Mouse (Mus musculus) urinary bladder, adult 2 months (tissue): Measurements from ENCODE around the gene Slc2a3. TPM values are rescaled to one million over a fixed set of nuclear protein-coding genes. Genes with fewer than 3 reads are reported as not detected.
"Not testable (repeated sequence)": the region's sequence is repeated elsewhere in the genome, so short reads cannot be mapped to it uniquely, and the experiment has no call there.

Source experiments
- DNase-seq: peaks from one replicate; pipeline ENCODE4 v3.0.0; 2022; ENCODE audit warnings: low spot score
- polyA plus RNA-seq: library from polyadenylated mRNA; depleted of rRNA; stranded (reverse); fragments of >200 nt; gene quantifications from 2 replicates; pipeline ENCODE4 v1.2.3, GENCODE M21; 2012

The Slc2a3 gene
- polyA plus RNA-seq, 1 experiment = 5.1 TPM

- DNase-seq = no peak
Measured at GRCm38 (mm10) chr6:122764446-122765297, 36.8 kb downstream of the Slc2a3 start.

- no peak for DNase-seq
Measured at GRCm38 (mm10) chr6:122763844-122764445, 37.5 kb downstream of the Slc2a3 start.

GRCm38 (mm10) chr6:122762952-122763700 lies 38.3 kb downstream of the Slc2a3 start:
- DNase-seq = no peak

GRCm38 (mm10) chr6:122762480-122762879 lies 39.0 kb downstream of the Slc2a3 start:
- DNase-seq = no peak

- no peak for DNase-seq
Measured at GRCm38 (mm10) chr6:122761901-122762300, 39.5 kb downstream of the Slc2a3 start.

- no peak for DNase-seq
Measured at GRCm38 (mm10) chr6:122761011-122761599, 40.3 kb downstream of the Slc2a3 start.

GRCm38 (mm10) chr6:122758732-122759131 lies 42.7 kb downstream of the Slc2a3 start:
- DNase-seq = no peak

- no peak for DNase-seq
Measured at GRCm38 (mm10) chr6:122755913-122756312, 45.5 kb downstream of the Slc2a3 start.

- DNase-seq = no peak
Measured at GRCm38 (mm10) chr6:122750579-122750978, 50.9 kb downstream of the Slc2a3 start.

GRCm38 (mm10) chr6:122744505-122745249 lies 56.8 kb downstream of the Slc2a3 start:
- DNase-seq = no peak

- DNase-seq = no peak
Measured at GRCm38 (mm10) chr6:122743353-122743752, 58.1 kb downstream of the Slc2a3 start.

GRCm38 (mm10) chr6:122742228-122742899 lies 59.1 kb downstream of the Slc2a3 start:
- DNase-seq = no peak

GRCm38 (mm10) chr6:122741460-122742227 lies 59.8 kb downstream of the Slc2a3 start:
- no peak for DNase-seq

GRCm38 (mm10) chr6:122739952-122740351 lies 61.5 kb downstream of the Slc2a3 start:
- no peak for DNase-seq

GRCm38 (mm10) chr6:122719942-122720341 lies 81.5 kb downstream of the Slc2a3 start:
- no peak for DNase-seq

GRCm38 (mm10) chr6:122718224-122718623 lies 83.2 kb downstream of the Slc2a3 start:
- DNase-seq = not testable (repeated sequence)

GRCm38 (mm10) chr6:122715886-122716285 lies 85.6 kb downstream of the Slc2a3 start:
- no peak for DNase-seq

- DNase-seq = no peak
Measured at GRCm38 (mm10) chr6:122714707-122715365, 86.6 kb downstream of the Slc2a3 start.

- not testable (repeated sequence) for DNase-seq
Measured at GRCm38 (mm10) chr6:122713116-122713515, 88.3 kb downstream of the Slc2a3 start.
